Mouse (Mus musculus) heart, postnatal 25 days (tissue): ENCODE measurements at regions not wholly inside any gene's neighbourhood (a gene's known extent, or its start where the extent isn't known, plus 50 kb on each side); places are given as distances from the start of the nearest gene placed in this dataset.

ENCODE experiments used
- DNase-seq: peaks from one replicate; pipeline ENCODE4 v3.0.0; 2022; ENCODE audit warnings: low spot score
- intact Hi-C: fragments of 180-260 bp; cut with DNase I; formaldehyde crosslinking; loops from one replicate; pipeline ENCODE4 v1.15.1; 2025

GRCm38 (mm10) chr7:70839190-70839589 is 472.7 kb upstream of the Nr2f2 start:
- intact Hi-C loops, result no loop called here
- DNase-seq, result no peak

GRCm38 (mm10) chr7:70834787-70835461 is 468.4 kb upstream of the Nr2f2 start:
- DNase-seq, result no peak
- intact Hi-C loops, result no loop called here

- intact Hi-C loops, result no loop called here
- no peak for DNase-seq
Observed at GRCm38 (mm10) chr7:70828486-70829195, 462.1 kb upstream of the Nr2f2 start.

- no peak for DNase-seq
- intact Hi-C loops, result no loop called here
Observed at GRCm38 (mm10) chr7:70826074-70826473, 459.5 kb upstream of the Nr2f2 start.

GRCm38 (mm10) chr7:70823020-70823419 is 456.5 kb upstream of the Nr2f2 start:
- intact Hi-C loops, result no loop called here
- DNase-seq, result no peak

- peak; percentile 37 for DNase-seq
- intact Hi-C loops, result no loop called here
Observed at GRCm38 (mm10) chr7:70822310-70822821, 455.8 kb upstream of the Nr2f2 start.

GRCm38 (mm10) chr7:70821861-70822260 is 455.3 kb upstream of the Nr2f2 start:
- intact Hi-C loops, result no loop called here

GRCm38 (mm10) chr7:70817347-70817913 is 450.9 kb upstream of the Nr2f2 start:
- DNase-seq, result no peak
- intact Hi-C loops, result no loop called here

More at GRCm38 (mm10) chr7:70821861-70822260, 455.3 kb upstream of the Nr2f2 start:
- no peak for DNase-seq

- intact Hi-C loops, result no loop called here
Observed at GRCm38 (mm10) chr7:70814391-70814790, 447.9 kb upstream of the Nr2f2 start.

GRCm38 (mm10) chr7:70813101-70813500 is 446.6 kb upstream of the Nr2f2 start:
- no peak for DNase-seq
- intact Hi-C loops, result no loop called here

More at GRCm38 (mm10) chr7:70814391-70814790, 447.9 kb upstream of the Nr2f2 start:
- no peak for DNase-seq

GRCm38 (mm10) chr7:70810411-70811090 is 444.0 kb upstream of the Nr2f2 start:
- intact Hi-C loops, result no loop called here
- DNase-seq, result no peak

- intact Hi-C loops, result no loop called here
- DNase-seq, result no peak
Observed at GRCm38 (mm10) chr7:70804281-70804680, 437.7 kb upstream of the Nr2f2 start.

GRCm38 (mm10) chr7:70799976-70800375 is 433.4 kb upstream of the Nr2f2 start:
- intact Hi-C loops, result no loop called here
- no peak for DNase-seq

- intact Hi-C loops, result no loop called here
- DNase-seq, result no peak
Observed at GRCm38 (mm10) chr7:70799031-70799766, 432.7 kb upstream of the Nr2f2 start.

- DNase-seq, result no peak
- intact Hi-C loops, result no loop called here
Observed at GRCm38 (mm10) chr7:70796038-70796760, 429.7 kb upstream of the Nr2f2 start.

GRCm38 (mm10) chr7:70788902-70789796 is 422.6 kb upstream of the Nr2f2 start:
- DNase-seq, result no peak
- intact Hi-C loops, result no loop called here

- no peak for DNase-seq
- intact Hi-C loops, result no loop called here
Observed at GRCm38 (mm10) chr7:70787966-70788365, 421.4 kb upstream of the Nr2f2 start.

GRCm38 (mm10) chr7:70780742-70781332 is 414.3 kb upstream of the Nr2f2 start:
- intact Hi-C loops, result no loop called here
- DNase-seq, result no peak
